Mouse (Mus musculus) kidney, embryonic 16.5 days (tissue): Measurements from ENCODE around the gene Gm6871. TPM values are rescaled to one million over a fixed set of nuclear protein-coding genes. Genes with fewer than 3 reads are reported as not detected.
"Not testable (repeated sequence)": the region's sequence is repeated elsewhere in the genome, so short reads cannot be mapped to it uniquely, and the experiment has no call there.

Experiments
- ATAC-seq: fragments of 200-750 bp; cut with Nextera tagmentation; 2 replicates; pipeline ENCODE4 v1.8.0; 2017; ENCODE audit warnings: moderate TSS enrichment; ENCODE audit not compliant: low FRiP score, low TSS enrichment
- H3K27ac ChIP-seq: fragments of 300-500 bp; sonication (generic); 2 replicates; pipeline ENCODE4 v1.5.1; 2014; ENCODE audit warnings: low read length
- H3K27me3 ChIP-seq: fragments of 300-500 bp; sonication (generic); 2 replicates; pipeline ENCODE4 v1.6.1; 2014; ENCODE audit warnings: low read length, control low read depth, mixed read lengths; ENCODE audit not compliant: insufficient read depth
- H3K36me3 ChIP-seq: fragments of 300-500 bp; sonication (generic); 2 replicates; pipeline ENCODE4 v1.6.1; 2014; ENCODE audit warnings: low read length, control low read depth, mixed read lengths; ENCODE audit not compliant: insufficient read depth
- H3K4me1 ChIP-seq: fragments of 300-500 bp; sonication (generic); 2 replicates; pipeline ENCODE4 v1.6.1; 2014; ENCODE audit warnings: low read length, control low read depth, mixed read lengths; ENCODE audit not compliant: insufficient read depth
- H3K4me2 ChIP-seq: fragments of 300-500 bp; sonication (generic); replicated peaks from 2 replicates; pipeline ENCODE4 v1.6.1; 2014; ENCODE audit warnings: low read depth, low read length
- H3K4me3 ChIP-seq: fragments of 300-500 bp; sonication (generic); 2 replicates; pipeline ENCODE4 v1.5.1; 2014; ENCODE audit warnings: mild to moderate bottlenecking, low read length
- H3K9ac ChIP-seq: fragments of 300-500 bp; sonication (generic); replicated peaks from 2 replicates; pipeline ENCODE4 v1.6.1; 2014; ENCODE audit warnings: low read length
- H3K9me3 ChIP-seq: fragments of 300-500 bp; sonication (generic); 2 replicates; pipeline ENCODE4 v1.6.1; 2016; ENCODE audit warnings: low read length, control low read depth
- WGBS: fragments of 180-500 bp; shearing (Covaris S2); extraction: QIAGEN DNeasy Blood & Tissue Kit; methylation state at CpG from one replicate; pipeline ENCODE4 v1.1.7; 2014; 5-methylcytosine and 5-hydroxymethylcytosine counted together
- polyA plus RNA-seq: library from polyadenylated mRNA; unstranded; fragments of >200 nt; fragmentation: Nextera tagmentation; extraction: Ambion mirVana; gene quantifications from 2 replicates; pipeline ENCODE4 v1.2.1, GENCODE M21; 2015

Gm6871 gene
- polyA plus RNA-seq, 1 experiment from 2014 or later: 0.11 TPM

- H3K4me3 ChIP-seq: no peak overlapping the region
- no peaks in the 10 kb centered on the region for H3K36me3 ChIP-seq
- ATAC-seq: no peak
- no peak overlapping the region for H3K4me2 ChIP-seq
- no peaks in the 10 kb centered on the region for H3K4me1 ChIP-seq
- no peaks in the 10 kb centered on the region for H3K27me3 ChIP-seq
- 0 out of 2 replicates have a peak, but pooled peaks cover 3% of the 10 kb centered on the region for H3K9me3 ChIP-seq
- H3K9ac ChIP-seq: no peak overlapping the region
- WGBS: 86% methylated on average over 3 of the region's 3 CpGs
- H3K27ac ChIP-seq: no peak overlapping the region
Observed at GRCm38 (mm10) chr7:41512672-41513071, 60.8 kb downstream of the Gm6871 start.

GRCm38 (mm10) chr7:41512207-41512606 lies 61.3 kb downstream of the Gm6871 start:
- 20% methylated on average over 1 of the region's 1 CpGs for WGBS
- Histone ChIP-seq H3K9ac (no peak overlapping the region), H3K9me3 (0 out of 2 replicates have a peak, but pooled peaks cover 3% of the 10 kb centered on the region), H3K27ac (no peak overlapping the region), H3K4me1 (no peaks in the 10 kb centered on the region), H3K4me3 (no peak overlapping the region), H3K27me3 (no peaks in the 10 kb centered on the region), H3K36me3 (no peaks in the 10 kb centered on the region), H3K4me2 (no peak overlapping the region)
- no peak for ATAC-seq

- Histone ChIP-seq H3K9me3 (no peaks in the 10 kb centered on the region), H3K27me3 (no peaks in the 10 kb centered on the region), H3K4me1 (no peaks in the 10 kb centered on the region; the same call in 1 of the 2 replicates), H3K4me3 (no peak overlapping the region), H3K4me2 (no peak overlapping the region), H3K27ac (no peak overlapping the region), H3K36me3 (no peaks in the 10 kb centered on the region), H3K9ac (no peak overlapping the region)
- no peak for ATAC-seq
- 41% methylated on average over 1 of the region's 1 CpGs for WGBS
Observed at GRCm38 (mm10) chr7:41502402-41502801, 71.1 kb downstream of the Gm6871 start.

GRCm38 (mm10) chr7:41500151-41500934 lies 73.1 kb downstream of the Gm6871 start:
- no peaks in the 10 kb centered on the region; the same call in 1 of the 2 replicates for H3K4me1 ChIP-seq
- H3K9ac ChIP-seq: peak overlapping the region; percentile 68
- H3K36me3 ChIP-seq: 0 out of 2 replicates have a peak, but pooled peaks cover 3% of the 10 kb centered on the region
- 0 out of 2 replicates have a peak, but pooled peaks cover 5% of the 10 kb centered on the region for H3K9me3 ChIP-seq
- peak; percentile 21; the same call in 1 of the 2 replicates for ATAC-seq
- 19% methylated on average over 22 of the region's 22 CpGs for WGBS
- peak overlapping the region; percentile 65 for H3K4me3 ChIP-seq
- no peak overlapping the region for H3K27ac ChIP-seq
- peak overlapping the region; percentile 71 for H3K4me2 ChIP-seq
- no peaks in the 10 kb centered on the region for H3K27me3 ChIP-seq

GRCm38 (mm10) chr7:41499389-41500049 lies 73.9 kb downstream of the Gm6871 start, which contains the start of the genes Gm20449 and AW146154:
Gene Gm20449, minus strand, starts transcription at chr7:41499417.
Gene AW146154, minus strand, starts transcription at chr7:41499890.
- Histone ChIP-seq H3K9ac (peak within 1 kb of the TSS; percentile 68), H3K27ac (peak within 1 kb of the TSS; percentile 67; the same call in 1 of the 2 replicates), H3K4me3 (peak within 1 kb of the TSS; percentile 65), H3K27me3 (no peaks in the 10 kb centered on the region), H3K4me2 (peak within 1 kb of the TSS; percentile 71), H3K9me3 (peaks cover 12% of the 10 kb centered on the region), H3K36me3 (peaks cover 11% of the 10 kb centered on the region), H3K4me1 (no peaks in the 10 kb centered on the region; the same call in 1 of the 2 replicates)
- under 1% methylated on average over 18 of the region's 18 CpGs for WGBS
- peak; percentile 99 for ATAC-seq

GRCm38 (mm10) chr7:41499018-41499388 lies 74.5 kb downstream of the Gm6871 start:
- not testable (repeated sequence) for H3K4me1 ChIP-seq, H3K27me3 ChIP-seq, ATAC-seq
- peak overlapping the region; percentile 71 for H3K4me2 ChIP-seq
- peak overlapping the region; percentile 65 for H3K4me3 ChIP-seq
- H3K9me3 ChIP-seq: peaks cover 16% of the 10 kb centered on the region
- H3K36me3 ChIP-seq: peaks cover 12% of the 10 kb centered on the region
- H3K9ac ChIP-seq: peak overlapping the region; percentile 68
- peak overlapping the region; percentile 67; the same call in 1 of the 2 replicates for H3K27ac ChIP-seq
- 0% methylated on average over 6 of the region's 6 CpGs for WGBS

GRCm38 (mm10) chr7:41498464-41498863 lies 75.0 kb downstream of the Gm6871 start:
- H3K9me3 ChIP-seq: peaks cover 16% of the 10 kb centered on the region
- WGBS: 64% methylated on average over 2 of the region's 4 CpGs
- not testable (repeated sequence) for H3K4me1 ChIP-seq, H3K27me3 ChIP-seq, ATAC-seq, H3K27ac ChIP-seq
- H3K9ac ChIP-seq: 0 out of 2 replicates have a peak overlapping the region, but pooled peaks have one; percentile 68
- peaks cover 12% of the 10 kb centered on the region for H3K36me3 ChIP-seq
- H3K4me2 ChIP-seq: peak overlapping the region; percentile 71
- H3K4me3 ChIP-seq: peak overlapping the region; percentile 65

- Histone ChIP-seq H3K4me1 (no peaks in the 10 kb centered on the region; the same call in 1 of the 2 replicates), H3K36me3 (peaks cover 12% of the 10 kb centered on the region), H3K9me3 (peaks cover 18% of the 10 kb centered on the region), H3K27me3 (no peaks in the 10 kb centered on the region), H3K9ac (no peak overlapping the region), H3K4me3 (no peak overlapping the region), H3K27ac (no peak overlapping the region), H3K4me2 (no peak overlapping the region)
- no peak for ATAC-seq
- whole genome bisulfite sequencing: 95% methylated on average over 2 of the region's 2 CpGs
Observed at GRCm38 (mm10) chr7:41497871-41498270, 75.6 kb downstream of the Gm6871 start.
